Mouse (Mus musculus) CD4-positive, CD25-positive, alpha-beta regulatory T cell, adult 4 months (primary cell): ENCODE measurements around the gene Cd44. TPM values are rescaled to one million over a fixed set of nuclear protein-coding genes. Genes with fewer than 3 reads are reported as not detected.

Source experiments
- ATAC-seq: one replicate; pipeline ENCODE4 v1.8.0; 2017
- polyA plus RNA-seq, 2 experiments: library from polyadenylated mRNA; unstranded; fragments of 100-300 nt; shearing (Covaris generic); gene quantifications; one replicate each; pipeline ENCODE4 v1.2.1; 2017

Gene Cd44
- 10 to 100 TPM; 77.5 to 92.7 TPM for polyA plus RNA-seq

DNA sequence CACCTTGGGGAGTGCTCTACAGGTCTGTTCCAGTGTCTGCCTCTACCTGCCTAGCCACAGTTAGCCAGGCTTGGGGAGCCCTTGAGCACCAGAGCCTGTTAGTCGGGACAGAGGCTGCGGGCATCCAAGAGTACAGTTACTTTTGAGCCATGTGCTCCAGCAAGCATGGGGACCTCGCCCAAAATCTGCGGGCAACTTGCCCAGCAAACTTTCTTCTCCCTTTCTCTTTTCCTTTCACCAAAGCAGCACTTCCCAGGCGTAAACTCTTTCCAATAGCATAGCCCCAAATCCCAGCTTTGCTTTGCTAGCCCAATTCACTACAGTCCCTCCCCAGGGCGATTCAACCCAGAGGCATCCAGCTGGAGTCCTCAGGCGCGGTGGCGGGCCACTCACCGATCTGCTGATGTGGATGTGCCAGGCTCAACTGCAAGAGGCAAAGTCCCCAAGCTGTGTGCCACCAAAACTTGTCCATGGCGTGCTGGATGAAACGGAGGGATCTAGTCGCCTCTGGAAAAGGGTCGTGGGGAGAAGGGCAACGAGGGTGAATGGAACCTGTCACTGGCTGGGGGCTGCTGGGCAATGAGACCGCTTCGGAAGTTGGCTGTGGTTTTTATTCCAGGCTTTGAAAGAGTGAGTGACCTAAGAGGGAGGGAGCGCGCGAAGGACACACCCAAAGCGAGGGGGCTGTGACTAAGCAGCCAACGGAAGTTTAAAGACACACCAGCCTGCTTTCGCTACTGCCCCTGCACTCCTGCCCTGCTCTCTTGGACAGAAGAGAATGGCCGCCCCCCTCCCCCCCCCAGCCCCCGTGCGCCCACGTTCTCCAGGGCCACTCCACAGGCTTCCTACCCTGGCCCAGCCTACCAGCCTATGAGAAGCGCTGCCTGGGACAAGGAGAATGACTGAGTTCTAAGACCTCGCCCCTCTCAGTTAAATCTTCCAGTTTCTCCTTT lies at the start of gene Cd44:
Gene Cd44, minus strand, starts transcription at position 791 of the 953 bp plus-strand sequence.
- peak; percentile 77 for ATAC-seq

DNA sequence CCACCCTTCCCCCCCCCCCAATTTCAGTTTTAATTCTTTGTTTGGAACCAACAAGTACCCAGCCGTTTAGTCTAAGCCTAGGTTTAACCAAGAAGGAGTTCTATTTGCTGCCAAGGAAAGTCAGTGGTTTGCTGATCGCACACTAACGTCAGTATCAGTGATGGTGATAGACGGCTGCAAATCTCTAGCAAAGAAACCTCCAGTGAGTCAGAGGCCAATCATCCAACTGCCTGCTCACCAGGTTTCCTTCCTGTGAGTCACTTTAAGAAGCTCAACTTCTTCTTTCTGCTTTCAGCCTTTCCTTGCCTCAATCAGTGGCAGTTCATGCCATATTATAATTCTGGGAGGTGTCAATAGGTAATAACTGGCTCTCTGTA lies 47.0 kb upstream of the Cd44 start:
- peak; percentile 86 for ATAC-seq

DNA sequence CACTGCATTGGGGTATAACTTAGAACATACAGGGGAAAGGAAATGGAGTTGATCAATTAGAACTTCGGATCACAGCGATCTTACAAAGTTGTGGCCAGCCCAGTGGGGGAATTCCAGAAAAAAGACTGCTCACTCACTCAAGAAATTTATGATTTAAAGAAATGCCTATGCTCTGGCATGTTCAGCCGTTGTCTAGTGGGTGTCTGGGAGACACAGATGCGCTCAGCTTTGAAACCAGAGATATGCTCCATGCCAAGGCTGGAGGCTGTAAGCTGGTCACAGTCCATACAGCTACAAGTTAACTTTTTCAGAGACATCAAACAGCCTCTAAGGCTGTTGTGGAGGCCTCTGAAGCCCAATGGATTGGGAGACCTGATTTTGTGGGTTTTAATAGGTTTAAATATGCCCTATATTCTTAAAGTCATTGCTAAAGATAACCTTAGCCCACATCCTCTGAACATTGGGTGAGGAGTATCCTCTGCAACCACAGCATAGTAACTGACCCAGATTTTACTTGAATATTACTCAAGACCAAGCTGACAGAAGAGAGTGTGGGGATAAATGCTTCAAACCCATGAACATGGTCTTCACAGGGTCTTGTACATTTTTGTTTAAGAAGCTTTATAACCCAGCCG lies 46.5 kb upstream of the Cd44 start:
- peak; percentile 71 for ATAC-seq

DNA sequence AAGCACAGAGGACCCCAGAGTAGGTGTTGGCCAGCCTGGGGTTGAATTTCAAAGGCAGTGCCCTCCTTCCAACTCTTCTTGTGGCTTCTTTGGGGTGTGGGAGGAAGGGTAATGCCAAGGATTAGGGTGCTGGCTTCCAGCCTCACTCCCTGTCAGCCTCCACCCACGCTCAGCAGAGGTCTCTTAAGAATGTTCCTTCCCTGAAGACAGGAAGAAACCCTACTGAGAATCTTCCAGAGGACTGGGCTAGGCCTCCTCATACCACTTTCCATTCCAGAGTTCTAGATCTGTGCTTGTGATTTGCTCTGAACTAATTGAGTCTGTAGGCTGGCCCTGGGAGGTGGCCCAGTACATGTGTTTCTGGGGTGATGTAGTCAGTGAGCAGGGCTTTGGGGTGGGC lies 43.6 kb upstream of the Cd44 start:
- no peak for ATAC-seq

DNA sequence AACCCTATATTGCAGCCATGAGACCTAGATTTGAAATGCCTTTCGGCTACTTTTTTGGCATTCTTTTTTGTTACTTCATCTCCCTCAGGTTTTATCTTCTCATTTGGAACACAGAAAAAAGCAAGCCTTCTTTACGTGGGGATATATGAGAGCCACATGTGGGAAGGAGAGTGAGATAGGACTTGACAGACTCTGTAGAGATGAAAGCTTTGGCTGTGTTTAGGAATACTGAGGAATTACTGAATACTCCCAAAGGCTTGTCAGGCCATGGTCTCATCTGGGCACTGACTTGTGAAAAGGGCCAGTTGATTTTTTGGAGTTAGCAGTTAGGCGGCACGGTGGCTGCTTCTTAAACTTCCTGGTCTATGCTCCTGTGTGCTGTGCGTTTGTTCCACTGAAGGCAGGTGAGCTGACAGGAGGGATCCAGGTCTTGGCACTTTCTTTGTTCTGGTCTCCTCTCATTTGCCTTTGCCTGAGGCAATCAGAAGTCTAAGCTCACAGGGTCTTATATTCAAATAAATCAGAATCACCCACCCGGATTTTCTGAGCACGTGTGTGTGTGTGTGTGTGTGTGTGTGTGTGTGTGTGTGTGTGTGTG lies 43.0 kb upstream of the Cd44 start:
- no peak for ATAC-seq

DNA sequence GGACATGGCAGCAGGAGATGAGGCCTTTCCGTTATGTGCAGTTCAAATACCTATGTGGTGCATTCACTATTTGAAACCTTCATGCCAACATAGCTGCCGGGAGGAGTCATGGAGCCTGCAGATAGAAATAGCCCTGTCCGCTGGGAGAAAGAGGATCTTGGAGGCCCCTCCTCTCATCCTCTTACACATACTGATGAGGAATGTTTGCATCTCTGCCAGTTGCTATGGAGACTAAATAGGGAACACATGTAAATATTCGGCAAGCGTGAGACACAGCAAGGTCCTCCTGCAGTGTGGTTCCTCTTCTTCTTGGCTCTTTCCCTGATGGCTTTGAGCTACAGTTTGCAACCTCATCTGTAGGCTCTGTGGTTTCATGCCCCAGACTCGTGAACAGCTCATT lies 42.5 kb upstream of the Cd44 start:
- no peak for ATAC-seq

DNA sequence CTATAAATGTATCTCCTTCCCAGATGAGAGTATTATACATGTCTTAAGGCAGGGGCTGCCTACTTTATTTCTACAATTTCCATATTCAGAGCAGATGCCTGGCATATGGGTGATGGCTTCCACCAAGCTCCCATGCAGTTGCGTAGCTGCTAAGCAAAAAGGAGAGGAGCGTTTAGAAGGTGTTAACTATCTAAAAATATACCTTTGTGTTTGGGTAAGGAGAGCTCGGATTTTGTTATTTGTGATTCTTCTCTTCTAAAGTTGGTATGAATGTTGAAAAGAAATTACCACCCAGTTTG lies 41.3 kb upstream of the Cd44 start:
- no peak for ATAC-seq

DNA sequence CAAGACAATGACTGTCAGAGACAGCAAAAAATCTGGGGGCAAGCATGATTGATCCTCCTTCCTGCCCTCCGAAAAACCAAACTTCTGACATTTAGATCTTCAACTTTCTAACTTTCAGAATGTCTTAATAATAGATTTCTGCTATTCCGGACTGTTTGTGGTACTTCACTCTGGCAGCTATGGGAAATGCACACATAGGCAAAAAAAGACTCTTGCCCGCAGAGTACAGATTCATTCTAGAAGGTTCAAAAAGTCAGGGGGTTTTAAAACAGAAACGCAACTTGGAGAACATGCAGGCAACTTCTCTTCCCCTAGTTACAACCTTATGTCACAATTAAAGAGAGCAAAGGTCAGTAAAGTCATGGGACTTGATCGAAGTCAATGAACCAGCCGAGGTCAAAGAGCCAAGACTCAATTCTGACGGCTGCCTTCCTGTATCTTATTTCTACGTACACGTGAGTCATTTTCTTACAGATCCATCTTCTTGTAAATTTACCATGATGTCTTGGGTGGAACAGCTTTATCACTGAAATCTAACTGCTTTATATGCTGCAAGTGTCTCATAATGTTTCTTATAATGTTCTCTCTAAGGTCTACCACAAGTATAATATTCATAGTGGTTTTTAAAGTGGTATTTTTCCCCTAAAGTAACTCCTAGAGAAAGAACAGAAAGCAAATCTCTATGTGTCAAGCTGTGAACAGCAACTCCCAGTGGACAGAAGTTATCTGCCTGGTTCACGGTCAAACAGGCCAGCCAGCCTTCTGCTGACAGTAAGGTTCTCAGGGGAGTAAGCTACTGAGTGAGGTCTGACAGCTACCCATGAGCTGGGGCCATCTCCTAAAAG lies 40.7 kb upstream of the Cd44 start:
- ATAC-seq: peak; percentile 39

GRCm38 (mm10) chr2:102940813-102941361 lies 39.4 kb upstream of the Cd44 start:
- no peak for ATAC-seq

GRCm38 (mm10) chr2:102940158-102940557 lies 38.7 kb upstream of the Cd44 start:
- no peak for ATAC-seq

DNA sequence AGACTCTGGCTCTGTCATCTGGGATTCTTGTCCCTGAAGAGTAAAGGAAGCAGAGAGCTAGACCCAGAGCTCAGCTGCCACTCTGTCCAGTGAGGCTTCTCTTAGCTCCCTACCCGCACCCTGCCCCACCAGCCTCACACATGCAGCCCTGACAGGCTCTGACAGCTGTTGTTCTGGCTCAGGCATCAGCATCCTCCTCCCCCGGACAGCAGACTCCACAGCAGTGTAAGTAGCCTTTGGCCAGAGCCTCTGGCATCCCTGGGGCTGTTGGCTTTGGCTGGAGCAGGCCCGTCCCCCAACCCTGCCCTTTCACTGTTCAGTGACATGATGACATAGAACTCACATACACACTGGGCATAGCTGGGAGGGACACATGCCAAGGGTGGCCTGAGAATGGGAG lies 35.4 kb upstream of the Cd44 start:
- no peak for ATAC-seq

DNA sequence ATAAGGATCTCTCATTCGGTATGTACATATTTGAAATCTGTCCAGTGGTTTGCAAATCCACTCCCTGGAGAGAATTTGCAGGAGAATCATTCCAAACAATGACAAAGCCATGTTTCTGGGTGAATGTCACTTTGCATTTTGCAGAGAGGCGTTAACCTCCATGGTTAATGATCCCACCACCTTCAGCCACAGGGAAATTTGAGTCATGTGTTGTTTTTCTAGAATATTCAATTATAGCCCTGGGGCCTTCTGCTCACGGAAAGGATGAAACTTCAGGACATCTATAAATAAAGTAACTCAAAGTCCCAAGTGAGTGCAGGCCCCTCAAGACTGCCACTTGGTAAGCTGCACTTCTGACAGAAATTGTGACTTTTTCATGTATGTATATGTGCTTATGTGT lies 33.4 kb upstream of the Cd44 start:
- no peak for ATAC-seq

DNA sequence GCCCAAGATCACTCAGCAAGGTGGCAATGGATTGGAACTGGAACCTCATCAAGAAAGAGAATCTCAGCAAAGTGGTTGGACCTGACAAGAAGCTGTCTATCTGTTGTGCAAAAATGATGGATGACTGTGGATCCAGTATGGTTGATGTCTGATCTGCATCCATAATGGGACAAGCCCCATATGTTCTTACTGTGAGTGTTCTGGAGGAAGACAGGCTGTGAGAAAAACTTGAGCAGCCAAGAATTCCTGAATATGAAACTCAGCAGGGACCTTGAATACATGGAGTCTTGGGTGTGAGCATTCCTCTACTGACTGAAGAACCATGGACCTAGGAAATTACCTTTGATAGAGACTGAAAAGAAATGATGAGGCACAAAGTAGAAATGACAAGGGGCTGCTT lies 32.3 kb upstream of the Cd44 start:
- no peak for ATAC-seq

DNA sequence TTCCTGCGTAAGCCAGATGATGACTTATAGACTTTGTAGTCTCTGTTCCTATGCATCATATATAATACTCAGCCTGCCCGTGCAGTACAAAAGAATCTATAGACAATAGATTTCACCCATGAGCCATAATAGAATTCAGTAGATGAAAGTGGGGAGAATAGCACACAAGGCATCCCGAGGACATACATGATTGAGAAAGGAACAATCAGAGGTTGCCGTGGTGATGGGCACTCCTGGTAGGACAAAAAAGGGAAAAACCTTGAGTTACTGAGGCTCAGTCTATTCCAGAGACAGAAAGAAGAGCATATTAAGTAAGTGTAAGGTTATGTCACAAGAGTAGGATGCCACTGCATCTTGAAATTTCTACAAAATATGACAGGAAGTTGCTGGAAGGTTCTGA lies 31.7 kb upstream of the Cd44 start:
- ATAC-seq: no peak

GRCm38 (mm10) chr2:102932667-102933066 lies 31.2 kb upstream of the Cd44 start:
- ATAC-seq: no peak

DNA sequence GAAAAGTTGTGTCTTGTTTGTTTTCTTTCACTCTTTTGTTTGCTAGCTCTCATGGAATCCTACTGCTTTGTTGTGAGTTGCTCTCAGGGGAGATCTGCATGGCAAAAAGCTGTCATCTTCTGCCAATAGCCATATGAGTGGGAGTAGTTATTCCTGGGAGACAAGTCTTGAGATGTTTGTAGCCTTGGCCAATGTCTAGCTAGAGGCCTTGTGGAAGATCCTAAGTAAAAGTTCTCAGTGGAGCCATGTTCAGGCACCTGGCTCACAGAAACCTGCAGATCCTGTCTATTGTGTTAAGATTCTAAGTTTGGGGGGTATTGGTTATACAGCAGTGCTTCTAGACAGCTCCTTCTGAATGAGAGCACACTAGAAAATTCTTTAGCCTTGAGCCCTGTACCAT lies 26.7 kb upstream of the Cd44 start:
- ATAC-seq: no peak

DNA sequence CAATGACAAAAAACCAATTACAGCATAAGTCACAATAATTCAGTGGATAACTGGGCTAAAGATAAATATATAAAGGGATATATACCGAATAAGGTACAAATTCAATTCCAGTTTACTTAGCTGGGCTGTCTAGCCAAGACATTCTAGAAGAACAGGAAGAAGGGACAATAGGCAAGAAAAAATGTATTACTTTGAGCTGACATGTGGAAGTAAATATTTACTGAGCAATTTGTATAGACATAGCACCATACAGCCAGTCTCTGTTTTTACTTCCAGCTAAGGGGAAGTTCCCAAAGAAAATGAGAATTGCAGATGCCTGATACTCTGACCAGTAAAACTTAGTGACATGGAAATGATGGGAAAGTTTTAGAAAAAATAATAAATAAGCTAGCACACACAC lies 23.0 kb upstream of the Cd44 start:
- ATAC-seq: no peak

- ATAC-seq: no peak
Measured at GRCm38 (mm10) chr2:102923682-102924081, 22.2 kb upstream of the Cd44 start.

DNA sequence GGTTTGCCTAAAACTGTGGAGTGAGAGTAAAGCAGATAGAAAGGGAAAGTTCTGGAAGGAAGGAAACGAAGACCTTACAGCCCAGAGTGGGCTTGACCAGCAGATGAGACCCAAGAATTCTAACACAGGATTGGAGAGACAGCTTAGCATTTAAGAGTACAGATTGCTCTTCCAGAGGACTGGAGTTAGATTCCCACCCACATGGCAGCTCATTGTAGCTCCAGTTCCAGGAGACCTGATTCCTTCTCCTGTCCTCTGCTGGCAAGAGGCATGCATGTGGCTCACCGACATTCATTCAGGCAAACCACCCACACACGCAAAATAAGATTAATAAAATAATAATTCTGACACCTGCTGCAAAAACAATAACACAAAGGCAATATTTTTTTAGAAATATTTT lies 20.6 kb upstream of the Cd44 start:
- ATAC-seq: no peak

DNA sequence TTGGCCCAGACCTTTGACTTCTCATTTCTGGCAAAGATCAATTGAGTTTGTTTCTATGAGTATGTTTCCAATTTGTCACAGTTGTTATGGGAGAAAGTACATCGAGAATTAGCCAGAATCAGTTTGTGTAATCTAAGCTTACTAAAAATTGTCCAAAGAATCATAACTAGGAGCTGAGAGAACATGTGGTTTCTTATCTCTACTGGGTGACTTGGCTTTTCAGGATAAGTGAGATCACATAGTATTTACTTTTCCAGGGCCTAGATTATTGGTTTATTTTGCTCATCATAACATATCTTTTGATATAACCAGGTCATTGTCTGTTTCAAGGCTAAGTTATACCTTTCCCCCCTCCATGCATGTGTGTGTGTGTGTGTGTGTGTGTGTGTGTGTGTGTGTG lies 16.8 kb upstream of the Cd44 start:
- no peak for ATAC-seq

DNA sequence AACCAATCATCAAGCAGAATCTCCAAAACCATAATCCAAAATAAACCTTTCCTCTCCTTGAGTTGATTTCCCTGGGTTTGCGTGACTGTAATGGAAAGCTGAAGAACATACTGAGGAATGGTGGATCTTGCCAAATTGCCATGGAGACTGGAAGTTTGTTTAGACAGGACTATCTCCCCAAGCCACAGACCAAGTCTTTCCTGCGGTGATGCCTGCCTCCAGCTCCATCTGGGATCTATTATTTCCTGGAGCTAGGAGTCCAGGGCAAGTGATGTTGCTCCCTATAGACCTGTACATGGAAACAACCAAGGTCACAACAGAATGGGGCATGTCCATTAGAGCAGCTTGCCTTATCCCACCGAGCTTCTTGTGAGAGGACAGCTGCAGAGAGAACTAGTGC lies 15.1 kb upstream of the Cd44 start:
- no peak for ATAC-seq

GRCm38 (mm10) chr2:102914675-102915074 lies 13.2 kb upstream of the Cd44 start:
- no peak for ATAC-seq
